Mouse (Mus musculus): ENCODE results near the gene Morc3. TPM values are rescaled to one million over a fixed set of nuclear protein-coding genes. Genes with fewer than 3 reads are reported as not detected.

Gene Morc3
- total RNA-seq, 2 experiments from 2014 or later = 38.9 to 40.2 TPM

DNA sequence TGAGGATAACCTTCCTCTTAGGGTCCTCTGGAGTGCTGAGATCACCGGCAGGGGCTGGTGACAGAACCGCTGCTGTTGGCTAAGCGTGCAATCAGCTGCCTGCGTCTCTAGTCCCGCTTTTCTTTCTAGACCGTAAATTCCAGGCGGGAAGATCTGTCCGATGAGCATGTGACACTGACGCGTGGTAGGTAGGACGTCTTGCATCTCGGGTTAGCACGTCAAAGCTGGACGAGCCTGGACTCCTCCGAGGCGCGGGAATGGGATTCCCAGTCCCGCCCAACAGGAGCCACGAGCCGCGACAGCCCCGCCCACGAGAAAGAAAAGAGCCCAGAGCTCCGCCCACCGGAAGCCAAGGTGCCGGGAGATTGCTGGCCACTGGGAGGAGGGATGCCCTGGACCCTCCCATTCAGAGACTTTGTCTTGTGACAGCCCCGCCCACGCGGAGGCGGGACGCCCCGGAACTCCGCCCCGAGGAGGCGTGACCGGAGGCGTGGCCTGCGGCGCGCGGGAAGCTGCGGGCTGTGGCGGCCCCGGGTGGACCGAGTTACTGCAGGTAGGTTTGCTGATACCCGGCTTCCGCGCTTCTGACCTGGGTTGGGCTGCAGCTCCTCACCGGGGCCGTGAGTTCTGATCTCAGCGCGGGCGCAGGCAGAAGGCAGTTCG lies 51.6 kb downstream of the Morc3 start, which contains the start of gene Chaf1b:
Chaf1b (plus strand) TSS at position 479 of the 663 bp plus-strand sequence.
- DNase-seq (ENCODE audit: low spot score in 2 of 2) = peak; percentile 96 to 97

DNA sequence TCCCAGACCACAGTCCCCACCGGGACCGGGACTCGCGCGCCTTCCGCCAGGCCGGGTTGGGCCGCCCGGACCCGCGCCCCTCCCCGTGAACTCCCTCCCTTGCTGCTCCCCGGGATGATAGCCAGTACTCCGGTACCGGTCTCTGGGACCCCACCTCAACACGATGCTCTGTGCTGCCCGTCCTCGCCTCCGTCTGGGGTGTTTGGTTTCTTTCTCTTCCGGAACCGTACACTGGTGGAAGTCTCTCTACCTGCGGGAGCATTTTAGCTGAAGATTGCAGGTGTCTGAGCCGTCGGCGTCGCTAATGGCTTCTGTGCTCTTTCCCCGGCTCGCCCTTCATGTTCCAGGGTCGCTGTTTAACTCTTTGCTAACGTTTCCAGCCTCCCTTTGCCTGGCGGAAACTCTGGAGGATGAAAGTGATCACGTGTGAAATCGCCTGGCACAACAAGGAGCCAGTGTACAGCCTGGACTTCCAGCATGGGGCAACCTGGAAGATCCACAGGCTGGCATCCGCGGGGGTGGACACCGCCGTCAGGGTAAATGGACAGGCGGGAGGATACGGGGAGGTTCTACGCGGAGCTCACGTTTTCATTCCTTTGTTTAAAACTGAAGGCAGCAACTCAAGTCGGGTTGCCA lies 52.3 kb downstream of the Morc3 start:
- no peak for DNase-seq (ENCODE audit: low spot score in 2 of 2)

- DNase-seq (ENCODE audit: low spot score in 2 of 2) = no peak
Observed at GRCm38 (mm10) chr16:93884722-93885113, 52.8 kb downstream of the Morc3 start.

- no peak for DNase-seq (ENCODE audit: low spot score in 2 of 2)
Observed at GRCm38 (mm10) chr16:93888481-93888880, 56.6 kb downstream of the Morc3 start.

- no peak for DNase-seq (ENCODE audit: low spot score in 2 of 2)
Observed at GRCm38 (mm10) chr16:93890948-93891604, 59.2 kb downstream of the Morc3 start.

DNA sequence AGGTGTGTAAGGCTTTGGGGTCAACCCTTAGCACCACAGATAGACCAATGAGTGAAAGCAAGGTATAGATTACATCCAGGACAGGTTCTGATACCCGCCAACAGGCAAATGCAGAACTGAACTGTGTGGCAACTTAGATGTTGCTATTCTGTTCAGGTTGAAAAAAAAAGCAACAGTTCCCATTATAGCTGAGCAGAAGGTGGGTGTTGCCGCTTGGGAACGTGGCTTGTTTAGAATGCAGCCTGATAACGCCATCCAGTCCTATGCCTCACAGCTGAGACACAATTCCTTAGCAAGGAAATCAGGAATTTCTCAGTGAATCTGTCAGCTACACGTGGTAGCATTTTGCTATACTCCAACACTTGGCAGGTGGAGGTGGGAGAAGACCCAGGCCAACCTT lies 61.4 kb downstream of the Morc3 start:
- no peak for DNase-seq (ENCODE audit: low spot score in 2 of 2)

- DNase-seq (ENCODE audit: low spot score in 2 of 2) = no peak
Observed at GRCm38 (mm10) chr16:93903027-93903426, 71.1 kb downstream of the Morc3 start.

- DNase-seq (ENCODE audit: low spot score in 2 of 2) = peak in 1 of 2 experiments; percentile 31
Observed at GRCm38 (mm10) chr16:93906156-93907014, 74.5 kb downstream of the Morc3 start.

DNA sequence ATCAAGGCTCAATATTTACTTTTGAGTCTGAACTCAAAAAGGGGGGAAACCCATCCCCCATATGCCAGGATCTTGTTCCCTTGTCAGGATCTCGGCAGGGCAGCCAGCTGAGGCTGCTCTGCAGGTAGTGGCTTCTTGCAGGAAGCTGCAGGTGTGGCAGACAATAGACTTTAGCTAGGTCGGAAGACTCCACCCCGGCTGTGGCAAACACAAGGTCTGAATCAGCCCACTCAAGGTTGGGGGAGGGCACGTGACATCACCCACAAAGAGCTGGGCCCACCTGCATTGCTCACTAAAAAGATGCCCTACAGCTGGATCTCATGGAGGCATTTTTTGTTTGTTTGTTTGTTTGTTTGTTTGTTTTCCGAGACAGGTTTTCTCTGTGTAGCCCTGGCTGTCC lies 75.8 kb downstream of the Morc3 start:
- DNase-seq (ENCODE audit: low spot score in 2 of 2) = no peak

DNA sequence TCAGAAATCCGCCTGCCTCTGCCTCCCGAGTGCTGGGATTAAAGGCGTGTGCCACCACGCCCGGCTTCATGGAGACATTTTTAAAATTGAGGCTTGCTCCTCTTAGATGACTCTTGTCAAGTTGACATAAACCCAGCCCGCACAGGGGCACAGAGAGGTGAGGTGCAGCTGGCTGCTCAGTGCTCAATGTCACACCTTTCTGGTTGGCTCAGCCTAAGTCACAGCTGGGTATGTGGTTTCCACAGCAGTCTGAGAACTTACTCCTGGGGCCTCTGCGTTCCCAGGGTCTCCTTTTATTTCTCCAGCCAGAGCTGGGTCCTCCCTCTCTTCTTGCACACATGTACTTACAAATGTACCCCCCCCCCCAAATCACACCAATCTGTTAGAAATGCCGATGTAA lies 76.3 kb downstream of the Morc3 start:
- no peak for DNase-seq (ENCODE audit: low spot score in 2 of 2)

- peak in 1 of 2 experiments; percentile 26 for DNase-seq (ENCODE audit: low spot score in 2 of 2)
Observed at GRCm38 (mm10) chr16:93909936-93910335, 78.0 kb downstream of the Morc3 start.

DNA sequence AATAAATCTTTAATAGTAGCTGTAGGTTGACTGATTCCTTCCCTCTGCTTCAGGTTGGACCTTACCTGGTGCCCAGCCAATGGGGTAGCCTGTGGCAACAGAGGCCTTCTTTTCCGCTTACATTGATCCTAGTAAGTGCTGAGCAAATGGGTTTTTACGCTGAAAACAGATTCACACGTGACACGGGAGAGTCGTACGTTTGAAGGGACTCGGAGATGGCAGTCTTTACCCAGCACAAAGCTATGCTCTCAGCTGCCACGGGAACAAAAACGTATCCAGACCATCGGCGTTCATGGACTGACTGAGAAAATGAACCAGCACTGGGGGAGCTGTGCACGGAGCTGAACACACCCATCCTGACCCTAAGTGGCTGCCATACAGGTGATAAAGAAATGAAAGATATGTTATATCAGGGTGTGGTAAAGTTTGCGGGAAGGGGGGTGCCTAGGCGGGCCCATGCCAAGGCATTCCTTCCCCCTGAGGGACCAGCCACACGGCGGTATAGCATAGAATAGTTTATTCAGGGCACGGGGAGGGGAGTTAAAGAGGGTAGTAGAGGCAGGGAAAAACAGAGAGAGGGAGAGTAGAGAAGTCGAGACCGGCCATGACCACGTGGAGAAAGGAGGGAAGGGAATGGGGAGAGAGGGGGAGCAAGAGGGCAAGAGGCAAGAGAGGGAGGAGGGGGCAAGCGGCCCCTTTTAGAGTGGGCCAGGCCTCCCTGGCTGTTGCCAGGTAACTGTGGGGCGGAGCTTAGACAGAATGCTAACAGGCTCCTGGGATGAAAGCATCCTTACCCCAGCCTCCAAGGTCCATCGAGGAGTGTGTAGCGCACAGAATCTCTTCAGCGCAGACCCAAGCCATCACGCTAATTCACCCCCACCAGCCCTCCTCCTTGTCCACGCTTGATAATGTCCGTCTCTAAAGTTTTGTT lies 79.1 kb downstream of the Morc3 start:
- no peak for DNase-seq (ENCODE audit: low spot score in 2 of 2)

DNA sequence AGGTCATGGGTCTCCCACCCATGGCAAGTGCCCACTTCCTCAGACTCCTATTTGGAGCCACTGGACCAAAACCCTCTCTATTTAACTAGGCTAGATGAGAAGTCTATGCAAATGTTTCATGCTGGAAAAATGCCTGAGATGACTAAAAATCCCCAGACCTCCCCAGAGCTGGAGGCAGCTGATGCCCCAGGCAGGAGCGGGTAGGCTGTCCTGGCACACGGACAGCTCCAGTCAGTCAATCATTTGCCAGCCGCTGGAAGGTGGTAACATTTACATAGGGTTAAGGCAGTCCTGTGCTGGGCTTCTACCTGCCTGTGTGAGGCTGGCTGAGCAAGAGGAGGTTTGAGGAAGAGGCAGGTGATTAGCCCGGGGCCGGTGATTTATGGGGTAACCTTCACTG lies 80.2 kb downstream of the Morc3 start:
- DNase-seq (ENCODE audit: low spot score in 2 of 2) = no peak

- DNase-seq (ENCODE audit: low spot score in 2 of 2) = no peak
Observed at GRCm38 (mm10) chr16:93912808-93913207, 80.9 kb downstream of the Morc3 start.

DNA sequence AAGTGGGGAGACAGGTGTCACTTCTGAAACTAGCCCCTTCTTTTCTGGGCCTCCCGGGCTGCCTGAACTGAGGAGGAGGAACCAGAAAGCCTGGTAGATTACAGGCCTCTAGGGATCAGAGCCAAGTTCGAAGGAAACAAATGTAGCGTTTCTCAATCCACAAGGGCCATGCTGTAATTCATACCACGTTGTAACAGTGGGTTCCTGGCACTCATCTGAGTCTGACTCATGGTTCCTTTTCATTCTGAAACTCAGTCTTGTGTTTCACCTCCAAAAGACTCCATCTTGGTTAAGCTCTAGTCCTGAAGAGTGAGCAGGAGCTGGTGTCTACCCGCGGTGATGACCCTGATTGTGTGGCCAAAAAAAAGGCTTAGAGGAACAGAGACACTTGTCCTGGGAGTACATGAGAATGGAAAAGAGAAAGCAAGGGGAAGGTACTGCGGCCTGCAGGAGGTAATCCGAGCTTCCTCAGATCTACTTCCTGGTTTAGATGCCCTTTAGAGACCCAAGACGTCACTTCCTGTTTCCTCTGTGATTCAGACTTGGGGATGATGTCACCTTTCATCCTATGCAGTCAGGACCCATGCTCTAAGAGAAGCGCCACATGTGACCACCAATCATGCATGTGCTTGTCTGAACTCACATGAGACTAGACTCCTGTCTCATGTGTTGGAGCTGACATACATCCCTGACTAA lies 82.1 kb downstream of the Morc3 start:
- no peak for DNase-seq (ENCODE audit: low spot score in 2 of 2)

DNA sequence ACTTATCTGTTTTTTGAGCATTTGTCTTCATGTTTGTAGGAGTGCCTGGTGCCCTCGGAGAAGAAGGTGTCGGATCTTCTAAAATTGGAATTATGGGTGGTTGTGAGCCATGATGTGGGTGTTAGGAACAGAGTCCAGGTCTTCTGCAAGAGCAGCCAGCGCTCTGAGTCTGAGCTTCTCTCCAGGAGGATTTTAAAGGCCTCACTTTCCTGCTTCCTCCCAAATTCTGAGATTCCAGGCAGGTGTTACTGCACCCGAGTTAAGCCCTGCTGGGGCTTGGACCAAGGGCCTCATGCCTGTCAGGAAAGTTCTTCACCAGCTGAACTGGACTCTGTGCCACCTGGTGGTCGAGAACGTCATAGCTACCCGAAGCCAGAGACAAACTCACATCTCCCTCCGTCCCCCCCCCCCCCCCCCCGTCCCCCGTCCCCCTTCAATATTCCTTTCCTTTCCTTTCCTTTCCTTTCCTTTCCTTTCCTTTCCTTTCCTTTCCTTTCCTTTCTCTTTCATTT lies 83.5 kb downstream of the Morc3 start:
- no peak for DNase-seq (ENCODE audit: low spot score in 2 of 2)

- DNase-seq (ENCODE audit: low spot score in 2 of 2) = peak; percentile 74 to 75
Observed at GRCm38 (mm10) chr16:93917712-93918678, 86.1 kb downstream of the Morc3 start.

DNA sequence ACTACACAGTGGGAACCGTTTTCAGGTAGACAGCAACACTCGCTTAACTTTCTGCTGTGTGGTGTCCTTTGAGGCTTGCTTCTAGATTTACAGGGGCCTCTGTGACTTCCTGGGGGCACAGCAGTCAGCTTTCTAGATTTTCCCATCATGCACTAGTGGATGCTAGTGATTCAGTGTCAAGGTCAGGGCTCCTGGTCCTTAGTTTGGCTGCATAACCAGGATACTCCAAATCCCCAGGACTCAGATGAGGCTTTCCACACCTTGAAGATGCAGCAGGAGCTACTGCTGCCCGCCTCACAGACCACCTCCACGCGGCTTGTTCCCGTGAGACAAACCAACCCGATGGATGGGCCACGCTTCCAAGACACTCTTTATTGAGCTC lies 86.7 kb downstream of the Morc3 start:
- DNase-seq (ENCODE audit: low spot score in 2 of 2) = no peak

All from adrenal gland, postnatal 4 days (tissue).